Mouse (Mus musculus) cerebellum, postnatal 25 days (tissue): ENCODE measurements around the gene Gm2075.
"Not testable (repeated sequence)": the region's sequence is repeated elsewhere in the genome, so short reads cannot be mapped to it uniquely, and the experiment has no call there.

Experiments used
- DNase-seq, 2 experiments: peaks; one replicate each; pipeline ENCODE4 v3.0.0; 2021; ENCODE audit warnings: mixed read lengths in 2 of 2

Gene Gm2075

DNA sequence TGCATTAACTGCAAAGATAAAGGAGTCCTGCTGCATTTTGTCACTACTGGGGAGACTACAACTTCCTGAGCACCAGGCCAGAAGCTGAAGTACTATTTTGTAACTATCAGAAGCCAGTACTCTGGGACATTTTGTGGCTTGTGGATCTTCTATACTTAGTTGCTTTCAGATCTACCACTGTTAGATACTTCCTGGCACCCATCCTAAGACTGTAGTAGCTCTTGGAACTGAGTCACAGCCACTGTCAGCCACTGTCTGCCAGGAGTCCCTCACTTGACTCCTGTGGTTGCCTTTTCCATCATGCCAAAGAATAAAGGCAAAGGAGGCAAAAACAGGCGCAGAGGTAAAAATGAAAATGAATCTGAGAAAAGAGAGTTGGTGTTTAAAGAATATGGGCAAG, at the start of gene Gm2075:
TSS of gene Gm2075 (plus strand) at position 301 of the 400 bp plus-strand sequence.
- not testable (repeated sequence) for DNase-seq

GRCm38 (mm10) chr12:87984000-87984399, 27.6 kb upstream of the Gm2075 start:
- not testable (repeated sequence) for DNase-seq

DNA sequence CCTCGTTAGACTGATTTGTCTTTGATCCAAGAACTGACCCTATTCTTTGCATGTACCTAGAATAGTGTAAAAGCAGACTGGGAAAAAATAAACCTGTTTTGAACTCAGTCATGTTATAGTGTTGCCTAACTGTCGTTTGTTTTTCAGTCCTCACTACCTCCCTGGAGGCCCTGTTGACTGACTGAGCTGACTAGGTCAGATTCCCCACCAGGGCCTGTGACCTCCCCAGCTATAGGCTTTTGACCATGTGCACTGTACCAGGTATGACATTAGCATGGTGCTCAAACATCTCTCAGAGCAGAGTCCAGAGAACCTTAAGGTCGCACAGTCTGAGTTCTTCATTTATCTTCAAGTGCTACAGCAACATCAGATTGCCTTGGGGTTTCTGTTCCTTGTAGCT, 7.5 kb upstream of the Gm2075 start:
- not testable (repeated sequence) for DNase-seq

GRCm38 (mm10) chr12:88018671-88019070, 7.0 kb downstream of the Gm2075 start, which contains the start of gene Gm6803:
Gene Gm6803 (minus strand): TSS chr12:88018771.
- DNase-seq = not testable (repeated sequence)

DNA sequence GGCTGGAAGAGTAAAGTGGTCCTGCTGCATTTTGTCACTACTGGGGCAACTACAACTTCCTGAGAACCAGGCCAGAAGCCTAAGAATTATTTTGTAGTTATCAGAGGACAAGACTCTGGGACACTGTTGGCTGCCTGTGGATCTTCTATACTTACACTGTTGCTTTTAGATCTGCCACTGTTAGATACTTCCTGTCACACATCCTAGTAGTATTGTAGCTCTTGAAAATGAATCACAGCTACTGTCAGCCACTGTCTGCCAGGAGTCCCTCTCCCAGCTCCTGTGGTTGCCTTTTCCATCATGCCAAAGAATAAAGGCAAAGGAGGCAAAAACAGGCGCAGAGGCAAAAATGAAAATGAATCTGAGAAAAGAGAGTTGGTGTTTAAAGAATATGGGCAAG, 15.1 kb downstream of the Gm2075 start, which contains the start of gene Gm2056:
TSS of gene Gm2056 (plus strand) at position 301 of the 400 bp plus-strand sequence.
- DNase-seq = not testable (repeated sequence)

DNA sequence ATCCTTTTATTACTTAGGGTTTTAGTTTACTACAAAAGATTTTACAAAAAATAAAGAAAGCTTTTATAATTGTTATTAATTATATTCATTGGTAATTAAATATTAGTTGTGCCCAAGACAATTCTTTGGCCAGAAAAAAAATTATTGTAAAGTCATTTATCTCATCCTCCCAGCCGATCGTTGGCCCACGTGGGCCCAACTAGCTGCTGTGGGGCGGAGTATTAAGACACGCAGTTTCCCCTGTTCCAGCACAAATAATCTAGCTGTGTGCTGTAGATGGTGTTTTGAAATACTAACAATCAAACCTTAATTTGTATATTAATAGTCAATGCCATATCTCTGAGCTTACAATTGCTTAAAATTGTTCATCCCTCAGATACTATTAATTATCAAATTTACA, 20.6 kb downstream of the Gm2075 start:
- not testable (repeated sequence) for DNase-seq

- not testable (repeated sequence) for DNase-seq
Measured at GRCm38 (mm10) chr12:88039062-88039461, 27.4 kb downstream of the Gm2075 start.

- not testable (repeated sequence) for DNase-seq
Measured at GRCm38 (mm10) chr12:88039703-88040102, 28.1 kb downstream of the Gm2075 start.

DNA sequence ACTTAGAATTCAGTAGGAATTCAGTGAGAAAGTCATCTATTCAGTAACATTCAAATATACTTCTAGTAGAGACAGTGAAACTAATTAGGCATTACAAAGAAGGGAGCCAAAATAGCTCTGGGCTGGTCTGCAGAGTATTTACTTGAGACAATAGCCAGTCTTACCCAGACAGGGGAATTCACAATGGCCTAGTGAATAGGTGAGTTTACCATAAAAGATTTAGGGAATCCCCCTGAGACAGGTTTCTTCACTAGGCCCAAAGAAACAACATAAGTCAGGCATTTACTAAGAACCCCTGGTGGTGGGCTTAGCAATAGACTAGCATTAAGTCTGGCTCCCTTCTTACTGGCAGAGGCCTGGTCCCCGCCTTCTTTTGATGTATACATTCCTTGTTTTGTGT, 33.6 kb downstream of the Gm2075 start:
- not testable (repeated sequence) for DNase-seq
